Mouse (Mus musculus) hindbrain, embryonic 11.5 days (tissue): ENCODE measurements at regions not wholly inside any gene's neighbourhood (a gene's known extent, or its start where the extent isn't known, plus 50 kb on each side); places are given as distances from the start of the nearest gene placed in this dataset.

Experiments
- ATAC-seq: fragments of 200-750 bp; cut with Nextera tagmentation; 2 replicates; pipeline ENCODE4 v1.8.0; 2017; ENCODE audit warnings: mild to moderate bottlenecking, moderate TSS enrichment, moderate library complexity; ENCODE audit not compliant: low FRiP score
- DNase-seq: peaks from one replicate; pipeline ENCODE4 v3.0.0-alpha.2; 2015; ENCODE audit warnings: low spot score
- H3K27ac ChIP-seq: fragments of 300-500 bp; sonication (generic); 2 replicates; pipeline ENCODE4 v1.5.1; 2014; ENCODE audit warnings: mild to moderate bottlenecking, low read depth, low read length
- H3K27me3 ChIP-seq: fragments of 300-500 bp; sonication (generic); 2 replicates; pipeline ENCODE4 v1.6.1; 2014; ENCODE audit warnings: mild to moderate bottlenecking, low read length, moderate library complexity, mixed read lengths; ENCODE audit not compliant: control insufficient read depth, insufficient read depth
- H3K36me3 ChIP-seq: fragments of 300-500 bp; sonication (generic); 2 replicates; pipeline ENCODE4 v1.6.1; 2014; ENCODE audit warnings: mild to moderate bottlenecking, low read length, moderate library complexity, mixed read lengths; ENCODE audit not compliant: control insufficient read depth, insufficient read depth
- H3K4me1 ChIP-seq: fragments of 300-500 bp; sonication (generic); replicated peaks from 2 replicates; pipeline ENCODE4 v1.6.1; 2014; ENCODE audit warnings: low read length, mixed read lengths; ENCODE audit not compliant: control insufficient read depth, insufficient read depth
- H3K4me2 ChIP-seq: fragments of 300-500 bp; sonication (generic); replicated peaks from 2 replicates; pipeline ENCODE4 v1.6.1; 2014; ENCODE audit warnings: mild to moderate bottlenecking, low read depth, low read length
- H3K4me3 ChIP-seq: fragments of 300-500 bp; sonication (generic); 2 replicates; pipeline ENCODE4 v1.5.1; 2014; ENCODE audit warnings: low read depth, low read length
- H3K9ac ChIP-seq: fragments of 300-500 bp; sonication (generic); 2 replicates; pipeline ENCODE4 v1.6.1; 2014; ENCODE audit warnings: low read depth, low read length
- H3K9me3 ChIP-seq: fragments of 300-500 bp; sonication (generic); 2 replicates; pipeline ENCODE4 v1.6.1; 2016; ENCODE audit warnings: low read length; ENCODE audit not compliant: control insufficient read depth
- WGBS: fragments of 180-500 bp; shearing (Covaris S2); extraction: QIAGEN DNeasy Blood & Tissue Kit; methylation state at CpG from one replicate; pipeline ENCODE4 v1.1.7; 2014; 5-methylcytosine and 5-hydroxymethylcytosine counted together

DNA sequence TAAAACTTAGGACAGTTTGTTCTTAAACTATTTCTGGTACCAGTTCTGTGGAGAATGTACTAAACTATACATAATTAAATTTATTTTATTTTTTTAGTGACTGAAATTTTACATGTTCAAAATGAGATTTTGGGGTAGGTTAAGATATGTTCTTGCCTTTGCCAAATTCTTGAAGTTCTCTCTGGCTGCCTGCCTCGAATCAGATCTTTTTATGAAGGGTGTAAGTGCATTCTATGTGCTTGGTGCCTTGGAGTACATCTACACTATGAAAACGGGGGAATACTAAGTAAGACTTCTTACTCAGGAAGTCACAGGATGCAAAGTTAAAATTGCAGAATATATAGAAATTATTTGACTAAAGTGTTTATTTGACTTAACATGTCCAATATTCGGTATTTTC, 629.8 kb upstream of the Cypt12 start:
- Histone ChIP-seq H3K27me3 (no peaks in the 10 kb centered on the region), H3K4me1 (no peaks in the 10 kb centered on the region), H3K9me3 (no peaks in the 10 kb centered on the region), H3K27ac (no peak overlapping the region), H3K36me3 (no peaks in the 10 kb centered on the region), H3K4me3 (no peak overlapping the region), H3K4me2 (no peak overlapping the region), H3K9ac (no peak overlapping the region)
- DNase-seq (no peak), ATAC-seq (no peak)
- 86% methylated on average over 3 of the region's 3 CpGs for WGBS

GRCm38 (mm10) chr3:17319213-17319612, 629.0 kb upstream of the Cypt12 start:
- Histone ChIP-seq H3K36me3 (no peaks in the 10 kb centered on the region), H3K27ac (peak overlapping the region; percentile 51), H3K9me3 (no peaks in the 10 kb centered on the region), H3K4me1 (no peaks in the 10 kb centered on the region), H3K27me3 (no peaks in the 10 kb centered on the region), H3K9ac (no peak overlapping the region), H3K4me2 (no peak overlapping the region), H3K4me3 (no peak overlapping the region)
- ATAC-seq = peak; percentile 91
- WGBS = 7% methylated on average over 9 of the region's 9 CpGs
- peak; percentile 77 for DNase-seq

- H3K9ac ChIP-seq = no peak overlapping the region
- no peak overlapping the region for H3K4me3 ChIP-seq
- H3K4me1 ChIP-seq = no peaks in the 10 kb centered on the region
- no peaks in the 10 kb centered on the region for H3K27me3 ChIP-seq
- H3K36me3 ChIP-seq = no peaks in the 10 kb centered on the region
- 60% methylated on average over 5 of the region's 5 CpGs for whole genome bisulfite sequencing
- no peak for DNase-seq
- no peaks in the 10 kb centered on the region for H3K9me3 ChIP-seq
- no peak overlapping the region for H3K4me2 ChIP-seq
- H3K27ac ChIP-seq = peak overlapping the region; percentile 14; the same call in 1 of the 2 replicates
- ATAC-seq = no peak
These were observed 628.3 kb upstream of the Cypt12 start for GRCm38 (mm10) chr3:17319931-17320330.

GRCm38 (mm10) chr3:17322266-17322665, 625.9 kb upstream of the Cypt12 start:
- Histone ChIP-seq H3K4me3 (no peak overlapping the region), H3K27ac (peak overlapping the region; percentile 19; the same call in 1 of the 2 replicates), H3K9ac (no peak overlapping the region), H3K4me2 (no peak overlapping the region), H3K9me3 (no peaks in the 10 kb centered on the region), H3K36me3 (no peaks in the 10 kb centered on the region), H3K27me3 (no peaks in the 10 kb centered on the region), H3K4me1 (no peaks in the 10 kb centered on the region)
- no peak for ATAC-seq
- WGBS = 43% methylated on average over 2 of the region's 2 CpGs
- DNase-seq = no peak

DNA sequence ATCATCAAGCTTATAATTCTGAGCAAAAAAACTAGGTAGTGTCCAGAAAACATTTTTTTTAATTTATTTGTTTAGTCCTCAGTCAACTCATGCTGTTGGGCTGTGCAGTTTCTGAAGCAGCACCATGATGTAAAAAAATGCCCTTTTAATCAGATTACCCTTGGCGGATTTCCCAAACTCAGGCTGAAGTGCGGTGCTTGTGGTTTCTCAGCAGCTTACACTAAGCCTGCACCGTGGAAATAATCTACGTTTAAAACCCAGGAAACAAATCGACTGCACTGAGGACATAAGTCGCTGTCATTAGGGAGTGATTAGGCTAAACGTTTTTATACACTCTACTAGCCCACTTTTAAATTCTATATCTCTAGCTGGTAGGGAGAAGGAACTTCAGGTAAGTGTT, 623.4 kb upstream of the Cypt12 start:
- no peaks in the 10 kb centered on the region for H3K9me3 ChIP-seq
- WGBS = 77% methylated on average over 7 of the region's 7 CpGs
- H3K4me1 ChIP-seq = peaks cover 2% of the 10 kb centered on the region; the same call in 1 of the 2 replicates
- H3K27me3 ChIP-seq = no peaks in the 10 kb centered on the region
- H3K27ac ChIP-seq = no peak overlapping the region
- H3K36me3 ChIP-seq = no peaks in the 10 kb centered on the region
- DNase-seq = no peak
- no peak overlapping the region for H3K9ac ChIP-seq
- H3K4me2 ChIP-seq = no peak overlapping the region
- no peak overlapping the region for H3K4me3 ChIP-seq
- no peak for ATAC-seq

DNA sequence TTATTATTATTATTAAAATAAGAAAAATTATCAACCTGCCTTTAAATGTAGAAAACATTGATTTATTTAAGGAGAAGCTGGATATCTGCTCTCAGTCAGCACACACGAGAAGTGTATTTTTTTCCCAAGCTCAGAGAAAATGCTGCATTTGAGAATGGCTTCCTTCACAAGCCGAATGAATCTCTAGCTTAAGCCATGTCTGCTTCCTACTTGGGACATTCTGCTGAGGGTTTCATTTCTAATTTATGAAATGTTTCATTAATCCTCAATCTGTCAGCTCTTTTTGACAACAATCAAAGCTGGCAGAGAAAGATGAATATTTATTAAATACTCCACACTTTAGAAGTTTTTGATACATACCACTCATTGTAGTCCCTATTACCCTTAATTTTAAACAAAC, 622.4 kb upstream of the Cypt12 start:
- H3K27me3 ChIP-seq = no peaks in the 10 kb centered on the region
- no peak for DNase-seq
- peaks cover 2% of the 10 kb centered on the region; the same call in 1 of the 2 replicates for H3K4me1 ChIP-seq
- H3K4me3 ChIP-seq = no peak overlapping the region
- H3K9ac ChIP-seq = no peak overlapping the region
- WGBS = 68% methylated on average over 2 of the region's 2 CpGs
- peak overlapping the region; percentile 24; the same call in 1 of the 2 replicates for H3K27ac ChIP-seq
- no peak for ATAC-seq
- no peak overlapping the region for H3K4me2 ChIP-seq
- H3K9me3 ChIP-seq = no peaks in the 10 kb centered on the region
- no peaks in the 10 kb centered on the region for H3K36me3 ChIP-seq

DNA sequence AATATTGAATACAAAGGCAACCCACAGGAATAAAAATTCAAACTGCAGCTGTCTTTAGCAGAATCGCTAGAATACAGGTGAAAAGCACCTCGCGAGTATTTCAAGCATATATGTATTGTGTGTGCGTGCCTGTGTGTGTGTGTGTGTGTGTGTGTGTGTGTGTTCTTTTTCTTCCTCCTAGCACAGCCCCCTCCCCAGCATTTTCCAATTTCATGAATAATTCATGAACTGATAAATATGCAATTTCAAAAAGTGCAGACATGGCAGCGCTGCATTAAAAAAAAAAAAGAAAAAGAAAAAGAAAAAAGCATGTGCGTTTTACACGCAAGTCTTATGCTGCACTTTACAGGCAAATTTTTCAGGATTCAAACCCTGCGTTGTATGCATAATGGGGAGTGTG, 621.9 kb upstream of the Cypt12 start:
- no peak overlapping the region for H3K27ac ChIP-seq
- ATAC-seq = peak; percentile 43; the same call in 1 of the 2 replicates
- no peak for DNase-seq
- no peak overlapping the region for H3K4me3 ChIP-seq
- H3K9ac ChIP-seq = no peak overlapping the region
- WGBS = 85% methylated on average over 8 of the region's 8 CpGs
- no peaks in the 10 kb centered on the region for H3K9me3 ChIP-seq
- H3K4me2 ChIP-seq = no peak overlapping the region
- no peaks in the 10 kb centered on the region for H3K36me3 ChIP-seq
- H3K27me3 ChIP-seq = no peaks in the 10 kb centered on the region
- H3K4me1 ChIP-seq = peaks cover 2% of the 10 kb centered on the region; the same call in 1 of the 2 replicates

- no peaks in the 10 kb centered on the region for H3K27me3 ChIP-seq
- DNase-seq (no peak), ATAC-seq (peak; percentile 10; the same call in 1 of the 2 replicates)
- H3K36me3 ChIP-seq = no peaks in the 10 kb centered on the region
- 85% methylated on average over 4 of the region's 4 CpGs for WGBS
- no peak overlapping the region for H3K27ac ChIP-seq
- H3K4me1 ChIP-seq = peaks cover 2% of the 10 kb centered on the region; the same call in 1 of the 2 replicates
- H3K9me3 ChIP-seq = no peaks in the 10 kb centered on the region
- H3K4me3 ChIP-seq = no peak overlapping the region
- no peak overlapping the region for H3K4me2 ChIP-seq
- no peak overlapping the region for H3K9ac ChIP-seq
These were observed 621.4 kb upstream of the Cypt12 start for GRCm38 (mm10) chr3:17326774-17327173.

DNA sequence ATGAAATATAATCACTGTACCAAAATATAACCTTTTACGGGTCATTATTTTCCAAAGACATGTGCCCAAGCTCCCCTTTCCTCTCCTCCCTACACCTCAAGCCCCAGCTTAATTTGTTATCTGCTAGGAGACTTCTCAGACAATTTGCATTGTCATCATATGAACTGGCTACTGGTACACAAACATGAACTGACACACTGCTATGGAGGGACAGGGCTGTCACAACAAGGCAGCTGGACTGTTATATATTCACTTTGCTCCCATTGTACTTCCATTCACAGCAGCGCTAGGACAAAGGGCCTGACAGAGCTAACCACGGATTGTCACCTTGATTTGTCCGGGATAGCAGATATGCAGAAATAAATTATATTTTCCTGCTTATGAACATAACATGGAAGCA, 620.5 kb upstream of the Cypt12 start:
- Histone ChIP-seq H3K4me2 (no peak overlapping the region), H3K36me3 (no peaks in the 10 kb centered on the region), H3K4me3 (no peak overlapping the region), H3K27me3 (no peaks in the 10 kb centered on the region), H3K9ac (no peak overlapping the region), H3K9me3 (no peaks in the 10 kb centered on the region), H3K27ac (peak overlapping the region; percentile 54), H3K4me1 (peaks cover 2% of the 10 kb centered on the region; the same call in 1 of the 2 replicates)
- peak; percentile 46 for ATAC-seq
- no peak for DNase-seq
- WGBS = 73% methylated on average over 4 of the region's 4 CpGs
